Comparison of ENCODE assay signal across 16 mouse cellular contexts in genomic region chr17:87356261-87356660, GRCm38 (mm10).
"Had no signal": no experiment of that assay in that cellular context is flagged by ENCODE, and none has a peak within 500 bp of the region (broad histone marks: within the 10 kb centered on the region; RNA-seq: fewer than 3 reads in every experiment).

No protein-coding gene starts in this region.

- H3K4me2 ChIP-seq: limb, embryonic 12.5 days; limb, embryonic 15.5 days; liver, embryonic 12.5 days; liver, embryonic 15.5 days; lung, embryonic 14.5 days; midbrain, embryonic 13.5 days; neural tube, embryonic 13.5 days had no signal

- ATAC-seq: midbrain, embryonic 13.5 days; midbrain, embryonic 16.5 days had no signal

- H3K9ac ChIP-seq: limb, embryonic 12.5 days; limb, embryonic 15.5 days; liver, embryonic 12.5 days; liver, embryonic 15.5 days; lung, embryonic 14.5 days; midbrain, embryonic 13.5 days; neural tube, embryonic 13.5 days had no signal

- H3K36me3 ChIP-seq: limb, embryonic 12.5 days; limb, embryonic 15.5 days; midbrain, embryonic 13.5 days; neural tube, embryonic 13.5 days had no signal

- H3K27ac ChIP-seq: kidney, postnatal 0 days; layer of hippocampus, adult 2 months; limb, embryonic 15.5 days; liver, embryonic 12.5 days; liver, embryonic 15.5 days; midbrain, embryonic 13.5 days; neural tube, embryonic 13.5 days had no signal

- H3K4me3 ChIP-seq: layer of hippocampus, adult 2 months; limb, embryonic 12.5 days; limb, embryonic 15.5 days; liver, embryonic 12.5 days; liver, embryonic 15.5 days; midbrain, embryonic 13.5 days; myocyte; neural tube, embryonic 13.5 days had no signal

- H3K9me3 ChIP-seq: limb, embryonic 12.5 days; limb, embryonic 15.5 days; liver, embryonic 12.5 days; liver, embryonic 15.5 days; midbrain, embryonic 13.5 days; neural tube, embryonic 13.5 days had no signal

- DNase-seq: kidney, adult 2 months; kidney, postnatal 25 days; layer of hippocampus, adult 9-11 months; lung, embryonic 14.5 days; thymus, adult 18-20 months; thymus, postnatal 36 days had no signal

- H3K27me3 ChIP-seq: liver, embryonic 12.5 days; liver, embryonic 15.5 days; midbrain, embryonic 13.5 days; neural tube, embryonic 13.5 days had no signal
